Mouse (Mus musculus): ENCODE results near the gene Lrrc3. TPM values are rescaled to one million over a fixed set of nuclear protein-coding genes. Genes with fewer than 3 reads are reported as not detected.
"Not testable (repeated sequence)": the region's sequence is repeated elsewhere in the genome, so short reads cannot be mapped to it uniquely, and the experiment has no call there.

Gene Lrrc3
- total RNA-seq (2021): 1 to 10 TPM; 1.6 to 1.8 TPM

GRCm38 (mm10) chr10:77902211-77902893 is at the start of gene Lrrc3:
Gene Lrrc3 (minus strand): TSS chr10:77902536.
- peak; percentile 60 for DNase-seq

- DNase-seq: not testable (repeated sequence)
These were observed 48.1 kb upstream of the Lrrc3 start for GRCm38 (mm10) chr10:77950468-77950867.

- DNase-seq: no peak
These were observed 37.3 kb upstream of the Lrrc3 start for GRCm38 (mm10) chr10:77939685-77940084.

- no peak for DNase-seq
These were observed 25.0 kb upstream of the Lrrc3 start for GRCm38 (mm10) chr10:77927375-77927774.

- DNase-seq: peak; percentile 64
These were observed 23.8 kb upstream of the Lrrc3 start for GRCm38 (mm10) chr10:77926140-77926539.

GRCm38 (mm10) chr10:77922681-77923080 is 20.3 kb upstream of the Lrrc3 start:
- no peak for DNase-seq

GRCm38 (mm10) chr10:77921009-77921408 is 18.7 kb upstream of the Lrrc3 start:
- DNase-seq: no peak

GRCm38 (mm10) chr10:77916636-77917335 is 14.4 kb upstream of the Lrrc3 start:
- peak; percentile 79 for DNase-seq

- DNase-seq: no peak
These were observed 11.0 kb upstream of the Lrrc3 start for GRCm38 (mm10) chr10:77913292-77913691.

GRCm38 (mm10) chr10:77912605-77913004 is 10.3 kb upstream of the Lrrc3 start:
- DNase-seq: peak; percentile 84

- DNase-seq: peak; percentile 38
These were observed 769 bp upstream of the Lrrc3 start for GRCm38 (mm10) chr10:77902894-77903715.

GRCm38 (mm10) chr10:77901871-77902210 is 495 bp downstream of the Lrrc3 start:
- peak; percentile 43 for DNase-seq

- no peak for DNase-seq
These were observed 1.2 kb downstream of the Lrrc3 start for GRCm38 (mm10) chr10:77900903-77901818.

- no peak for DNase-seq
These were observed 2.2 kb downstream of the Lrrc3 start for GRCm38 (mm10) chr10:77900126-77900525.

- peak; percentile 28 for DNase-seq
These were observed 6.8 kb downstream of the Lrrc3 start for GRCm38 (mm10) chr10:77895562-77895961.

- no peak for DNase-seq
These were observed 11.3 kb downstream of the Lrrc3 start for GRCm38 (mm10) chr10:77890987-77891565.

GRCm38 (mm10) chr10:77886007-77886747 is 16.2 kb downstream of the Lrrc3 start:
- DNase-seq: peak; percentile 30

- DNase-seq: no peak
These were observed 19.8 kb downstream of the Lrrc3 start for GRCm38 (mm10) chr10:77882553-77882952.

- no peak for DNase-seq
These were observed 22.0 kb downstream of the Lrrc3 start for GRCm38 (mm10) chr10:77880305-77880704.

- peak; percentile 57 for DNase-seq
These were observed 23.4 kb downstream of the Lrrc3 start for GRCm38 (mm10) chr10:77878985-77879384.

GRCm38 (mm10) chr10:77869651-77870050 is 32.7 kb downstream of the Lrrc3 start:
- DNase-seq: no peak
